ENCODE assay signal across 8 mouse cellular contexts in genomic region chr2:34800371-34800770, GRCm38 (mm10). TPM values are rescaled to one million over a fixed set of nuclear protein-coding genes. Genes with fewer than 3 reads are reported as not detected.
A peak's percentile ranks its signal among the peaks of the same experiment; 100 is the strongest.
DNase-seq lines count a peak whose midpoint lies in the region; ATAC-seq and TF ChIP-seq lines count a peak whose summit lies in the region.

No protein-coding gene starts in this region.

- no peak for DNase-seq in kidney, adult 11 months
- DNase-seq in G1E (ENCODE audit: low spot score), result no peak
- DNase-seq in embryonic facial prominence, embryonic 14.5 days (ENCODE audit: low spot score), result no peak
- DNase-seq in liver, postnatal 0 days, result no peak
- DNase-seq in right cerebral cortex, postnatal 10 days (ENCODE audit: low spot score in 2 of 2), result no peak
- no peak for DNase-seq in spleen, adult 18-20 months
- DNase-seq in spleen, postnatal 4 days (ENCODE audit: low spot score in 2 of 2), result no peak

- 80% methylated on average over 7 of the region's 7 CpGs for WGBS in kidney, embryonic 15.5 days
- 81% methylated on average over 7 of the region's 7 CpGs for WGBS in embryonic facial prominence, embryonic 14.5 days
- WGBS in liver, postnatal 0 days (ENCODE audit: insufficient replicate concordance), result 51% methylated on average over 7 of the region's 7 CpGs

- no peak for TF ChIP-seq CTCF in G1E (IDR thresholded peaks at IDR 0.05; ENCODE audit: low read depth, low read length)
- no peak for TF ChIP-seq CTCF in liver, postnatal 0 days (IDR thresholded peaks at IDR 0.05; ENCODE audit: low read depth)

- H3K27me3 ChIP-seq in kidney, embryonic 15.5 days, result no peaks in the 10 kb centered on the region
- H3K27me3 ChIP-seq in G1E (ENCODE audit: insufficient read depth, low read length), result no peaks in the 10 kb centered on the region
- no peaks in the 10 kb centered on the region for H3K27me3 ChIP-seq in embryonic facial prominence, embryonic 14.5 days (replicated peaks; ENCODE audit: control insufficient read depth, insufficient read depth, low read length)
- no peaks in the 10 kb centered on the region for H3K27me3 ChIP-seq in liver, postnatal 0 days (ENCODE audit: insufficient read depth, low read length)

- peak overlapping the region; percentile 59 for H3K4me2 ChIP-seq in kidney, embryonic 15.5 days
- peak overlapping the region; percentile 75 for H3K4me2 ChIP-seq in embryonic facial prominence, embryonic 14.5 days (ENCODE audit: low read depth, low read length)
- peak overlapping the region; percentile 83 for H3K4me2 ChIP-seq in liver, postnatal 0 days (ENCODE audit: low read depth, low read length)

- no peaks in the 10 kb centered on the region for H3K9me3 ChIP-seq in kidney, embryonic 15.5 days (replicated peaks)
- H3K9me3 ChIP-seq in G1E (replicated peaks), result no peaks in the 10 kb centered on the region
- no peaks in the 10 kb centered on the region for H3K9me3 ChIP-seq in embryonic facial prominence, embryonic 14.5 days (ENCODE audit: control insufficient read depth, low read length)
- H3K9me3 ChIP-seq in liver, postnatal 0 days (ENCODE audit: low read length), result no peaks in the 10 kb centered on the region

- no peak for ATAC-seq in kidney, embryonic 15.5 days (replicated peaks; ENCODE audit: low FRiP score)
- no peak for ATAC-seq in G1E (ENCODE audit: extremely low read depth, insufficient number of reproducible peaks, low FRiP score, poor library complexity, severe bottlenecking)
- ATAC-seq in embryonic facial prominence, embryonic 14.5 days (ENCODE audit: low read depth), result no peak
- no peak for ATAC-seq in liver, postnatal 0 days

- H3K36me3 ChIP-seq in kidney, embryonic 15.5 days, result peaks cover 19% of the 10 kb centered on the region
- H3K36me3 ChIP-seq in G1E (replicated peaks), result peaks cover 40% of the 10 kb centered on the region
- peaks cover 26% of the 10 kb centered on the region; the same call in 1 of the 2 replicates for H3K36me3 ChIP-seq in embryonic facial prominence, embryonic 14.5 days (ENCODE audit: control insufficient read depth, insufficient read depth, low read length)
- H3K36me3 ChIP-seq in liver, postnatal 0 days (replicated peaks; ENCODE audit: insufficient read depth, low read length), result peaks cover 14% of the 10 kb centered on the region

- peak overlapping the region; percentile 86 for H3K27ac ChIP-seq in kidney, embryonic 15.5 days
- H3K27ac ChIP-seq in embryonic facial prominence, embryonic 14.5 days (replicated peaks; ENCODE audit: low read depth, low read length), result peak overlapping the region; percentile 82; the same call in 1 of the 2 replicates
- H3K27ac ChIP-seq in liver, postnatal 0 days (ENCODE audit: low read depth), result peak overlapping the region; percentile 92

- peaks cover 35% of the 10 kb centered on the region for H3K4me1 ChIP-seq in kidney, embryonic 15.5 days
- H3K4me1 ChIP-seq in G1E (ENCODE audit: insufficient read depth, low read depth, low read length), result peaks cover 45% of the 10 kb centered on the region
- H3K4me1 ChIP-seq in embryonic facial prominence, embryonic 14.5 days (ENCODE audit: control insufficient read depth, insufficient read depth, low read length), result peaks cover 19% of the 10 kb centered on the region
- H3K4me1 ChIP-seq in liver, postnatal 0 days (ENCODE audit: insufficient read depth), result peaks cover 27% of the 10 kb centered on the region

- H3K9ac ChIP-seq in kidney, embryonic 15.5 days, result peak overlapping the region; percentile 60; the same call in 1 of the 2 replicates
- no peak overlapping the region for H3K9ac ChIP-seq in embryonic facial prominence, embryonic 14.5 days (ENCODE audit: low read depth, low read length)
- peak overlapping the region; percentile 78 for H3K9ac ChIP-seq in liver, postnatal 0 days (replicated peaks)

- TF ChIP-seq EP300 in liver, postnatal 0 days (IDR thresholded peaks at IDR 0.05; ENCODE audit: low read depth), result no peak

- H3K4me3 ChIP-seq in kidney, embryonic 15.5 days (replicated peaks), result peak overlapping the region; percentile 64; the same call in 1 of the 2 replicates
- H3K4me3 ChIP-seq in G1E (ENCODE audit: low read depth, low read length), result peak overlapping the region; percentile 87; the same call in 1 of the 2 replicates
- H3K4me3 ChIP-seq in embryonic facial prominence, embryonic 14.5 days (ENCODE audit: low read depth, low read length), result peak overlapping the region; percentile 73
- peak overlapping the region; percentile 80 for H3K4me3 ChIP-seq in liver, postnatal 0 days (ENCODE audit: low read depth, low read length)

RNA-seq across cellular contexts. Expression of gene Rabepk, which starts 0.7 kb away (rescaled TPM):
- polyA plus RNA-seq in kidney, embryonic 15.5 days (2015; fragmentation: Nextera tagmentation; extraction: Ambion mirVana), result 36.3 and 42.8 TPM in 2 replicates
- 16.0 and 21.1 TPM in 2 replicates for total RNA-seq in G1E (2014; fragmentation: Nextera tagmentation)
- total RNA-seq in G1E (2017), result 31.8 and 36.9 TPM in 2 replicates
- 9.1 and 11.6 TPM in 2 replicates for polyA plus RNA-seq in G1E (2012)
- polyA plus RNA-seq in embryonic facial prominence, embryonic 14.5 days (2014; fragmentation: Nextera tagmentation; extraction: Ambion mirVana), result 39.1 and 40.8 TPM in 2 replicates
- polyA plus RNA-seq in liver, postnatal 0 days (2015; fragmentation: Nextera tagmentation; extraction: Ambion mirVana), result 17.0 and 20.4 TPM in 2 replicates

RNA-seq across cellular contexts. Expression of gene Fbxw2, which starts 25.7 kb away (rescaled TPM):
- polyA plus RNA-seq in kidney, embryonic 15.5 days (2015; fragmentation: Nextera tagmentation; extraction: Ambion mirVana), result 79.3 and 82.0 TPM in 2 replicates
- total RNA-seq in G1E (2014; fragmentation: Nextera tagmentation) (60.0 and 74.7 TPM in 2 replicates), G1E (2017) (99.5 and 104 TPM in 2 replicates)
- polyA plus RNA-seq in G1E (2012), result 22.7 and 26.1 TPM in 2 replicates
- polyA plus RNA-seq in embryonic facial prominence, embryonic 14.5 days (2014; fragmentation: Nextera tagmentation; extraction: Ambion mirVana), result 64.1 and 75.1 TPM in 2 replicates
- 36.1 and 38.3 TPM in 2 replicates for polyA plus RNA-seq in liver, postnatal 0 days (2015; fragmentation: Nextera tagmentation; extraction: Ambion mirVana)

RNA-seq across cellular contexts. Expression of gene Hspa5, which starts 28.6 kb away (rescaled TPM):
- 989 and 1,038 TPM in 2 replicates for polyA plus RNA-seq in kidney, embryonic 15.5 days (2015; fragmentation: Nextera tagmentation; extraction: Ambion mirVana)
- total RNA-seq in G1E (2014; fragmentation: Nextera tagmentation), result 117 and 127 TPM in 2 replicates
- 337 and 367 TPM in 2 replicates for total RNA-seq in G1E (2017)
- 48.4 and 59.2 TPM in 2 replicates for polyA plus RNA-seq in G1E (2012)
- polyA plus RNA-seq in embryonic facial prominence, embryonic 14.5 days (2014; fragmentation: Nextera tagmentation; extraction: Ambion mirVana), result 906 and 942 TPM in 2 replicates
- 384 and 424 TPM in 2 replicates for polyA plus RNA-seq in liver, postnatal 0 days (2015; fragmentation: Nextera tagmentation; extraction: Ambion mirVana)

RNA-seq across cellular contexts. Expression of gene Gm34653, which starts 32.4 kb away (rescaled TPM):
- polyA plus RNA-seq in kidney, embryonic 15.5 days (2015; fragmentation: Nextera tagmentation; extraction: Ambion mirVana), result 0.16 TPM in 1 of 2 replicates, not detected in the other
- 0.58 TPM in 1 of 2 replicates, not detected in the other for total RNA-seq in G1E (2014; fragmentation: Nextera tagmentation)
- total RNA-seq in G1E (2017), result 0.38 and 0.46 TPM in 2 replicates
- polyA plus RNA-seq in G1E (2012), result not detected in 2 replicates
- polyA plus RNA-seq in embryonic facial prominence, embryonic 14.5 days (2014; fragmentation: Nextera tagmentation; extraction: Ambion mirVana), result not detected in 2 replicates
- polyA plus RNA-seq in liver, postnatal 0 days (2015; fragmentation: Nextera tagmentation; extraction: Ambion mirVana), result 0.06 TPM in 1 of 2 replicates, not detected in the other

RNA-seq across cellular contexts. Expression of gene Gapvd1, which starts 45.3 kb away (rescaled TPM):
- polyA plus RNA-seq in kidney, embryonic 15.5 days (2015; fragmentation: Nextera tagmentation; extraction: Ambion mirVana), result 81.3 and 84.6 TPM in 2 replicates
- total RNA-seq in G1E (2014; fragmentation: Nextera tagmentation) (89.2 and 102 TPM in 2 replicates), G1E (2017) (83.0 and 95.0 TPM in 2 replicates)
- polyA plus RNA-seq in G1E (2012), result 16.6 and 23.5 TPM in 2 replicates
- 87.2 and 92.3 TPM in 2 replicates for polyA plus RNA-seq in embryonic facial prominence, embryonic 14.5 days (2014; fragmentation: Nextera tagmentation; extraction: Ambion mirVana)
- 37.1 and 39.0 TPM in 2 replicates for polyA plus RNA-seq in liver, postnatal 0 days (2015; fragmentation: Nextera tagmentation; extraction: Ambion mirVana)
